In the genomic region with DNA sequence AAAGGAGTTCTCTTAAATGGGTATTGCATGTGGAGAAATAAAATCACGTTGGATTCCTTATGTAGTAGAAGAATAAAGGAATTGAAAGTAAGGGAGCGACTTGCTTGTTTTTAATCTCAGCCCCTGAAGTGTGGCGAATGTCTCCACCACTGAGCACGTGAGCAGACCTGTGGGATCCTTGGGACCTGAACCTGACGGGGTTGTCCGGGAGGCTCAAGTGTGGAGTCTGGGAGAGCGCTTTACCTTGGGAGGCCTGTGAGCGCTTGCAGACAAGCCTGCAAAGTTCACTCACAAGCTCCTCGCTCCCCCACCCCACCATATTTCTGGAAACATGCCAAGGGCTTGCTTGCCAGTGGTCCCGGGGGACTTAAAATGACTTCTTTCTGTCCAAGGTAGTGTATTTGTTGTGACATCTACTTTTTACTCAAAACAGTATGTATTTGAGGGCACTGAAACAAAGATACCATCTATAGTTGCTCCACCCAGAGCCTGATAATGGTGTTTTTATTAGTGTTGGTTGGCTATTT, we compare ENCODE assay signal across 17 mouse cellular contexts.
DNase-seq lines count a peak whose midpoint lies in the region; ATAC-seq lines count a peak whose summit lies in the region.
"Had no signal": no experiment of that assay in that cellular context is flagged by ENCODE, and none has a peak within 500 bp of the region (broad histone marks: within the 10 kb centered on the region; RNA-seq: fewer than 3 reads in every experiment).

No protein-coding gene starts in this region.

- H3K9me3 ChIP-seq in hindbrain, embryonic 13.5 days, result no peaks in the 10 kb centered on the region
- H3K9me3 ChIP-seq in hindbrain, embryonic 10.5 days, result no peaks in the 10 kb centered on the region
- no peaks in the 10 kb centered on the region for H3K9me3 ChIP-seq in midbrain, embryonic 14.5 days (ENCODE audit: control insufficient read depth, low read length)
- no peaks in the 10 kb centered on the region for H3K9me3 ChIP-seq in midbrain, embryonic 16.5 days (replicated peaks; ENCODE audit: control insufficient read depth, low read length, poor library complexity, severe bottlenecking)
- H3K9me3 ChIP-seq in embryonic facial prominence, embryonic 15.5 days (replicated peaks), result no peaks in the 10 kb centered on the region
- H3K9me3 ChIP-seq: liver, embryonic 13.5 days; megakaryocyte, embryonic 14.5 days had no signal

- H3K36me3 ChIP-seq in hindbrain, embryonic 13.5 days, result peaks cover 4% of the 10 kb centered on the region
- peaks cover 4% of the 10 kb centered on the region for H3K36me3 ChIP-seq in hindbrain, embryonic 10.5 days
- peaks cover 3% of the 10 kb centered on the region; the same call in 1 of the 2 replicates for H3K36me3 ChIP-seq in midbrain, embryonic 14.5 days (ENCODE audit: control insufficient read depth, insufficient read depth, low read length)
- H3K36me3 ChIP-seq in midbrain, embryonic 16.5 days (ENCODE audit: control insufficient read depth, insufficient read depth, low read length), result no peaks in the 10 kb centered on the region
- no peaks in the 10 kb centered on the region for H3K36me3 ChIP-seq in embryonic facial prominence, embryonic 15.5 days
- H3K36me3 ChIP-seq: liver, embryonic 13.5 days had no signal

- no peak overlapping the region for H3K4me2 ChIP-seq in hindbrain, embryonic 13.5 days
- H3K4me2 ChIP-seq in midbrain, embryonic 14.5 days (ENCODE audit: low read length), result no peak overlapping the region
- H3K4me2 ChIP-seq in midbrain, embryonic 16.5 days (ENCODE audit: low read length), result no peak overlapping the region
- no peak overlapping the region for H3K4me2 ChIP-seq in embryonic facial prominence, embryonic 15.5 days (replicated peaks)
- H3K4me2 ChIP-seq: liver, embryonic 13.5 days had no signal

- H3K4me1 ChIP-seq in hindbrain, embryonic 13.5 days (replicated peaks), result peaks cover 25% of the 10 kb centered on the region
- peaks cover 13% of the 10 kb centered on the region for H3K4me1 ChIP-seq in hindbrain, embryonic 10.5 days (replicated peaks)
- H3K4me1 ChIP-seq in midbrain, embryonic 14.5 days (ENCODE audit: control insufficient read depth, insufficient read depth, low read length), result 0 out of 2 replicates have a peak, but pooled peaks cover 7% of the 10 kb centered on the region
- H3K4me1 ChIP-seq in midbrain, embryonic 16.5 days (ENCODE audit: control insufficient read depth, insufficient read depth, low read length), result peaks cover 18% of the 10 kb centered on the region
- H3K4me1 ChIP-seq in embryonic facial prominence, embryonic 15.5 days, result peaks cover 10% of the 10 kb centered on the region

- H3K9ac ChIP-seq in hindbrain, embryonic 13.5 days, result 0 out of 2 replicates have a peak overlapping the region, but pooled peaks have one; percentile 35
- no peak overlapping the region for H3K9ac ChIP-seq in midbrain, embryonic 14.5 days (replicated peaks; ENCODE audit: low read length)
- H3K9ac ChIP-seq in midbrain, embryonic 16.5 days (ENCODE audit: low read depth, low read length), result no peak overlapping the region
- no peak overlapping the region for H3K9ac ChIP-seq in embryonic facial prominence, embryonic 15.5 days
- H3K9ac ChIP-seq: liver, embryonic 13.5 days had no signal

- no peaks in the 10 kb centered on the region for H3K27me3 ChIP-seq in hindbrain, embryonic 13.5 days
- H3K27me3 ChIP-seq in hindbrain, embryonic 10.5 days (ENCODE audit: insufficient read depth, poor library complexity, severe bottlenecking), result no peaks in the 10 kb centered on the region
- no peaks in the 10 kb centered on the region for H3K27me3 ChIP-seq in midbrain, embryonic 14.5 days (ENCODE audit: control insufficient read depth, insufficient read depth, low read length)
- no peaks in the 10 kb centered on the region for H3K27me3 ChIP-seq in midbrain, embryonic 16.5 days (ENCODE audit: control insufficient read depth, insufficient read depth, low read depth, low read length)
- H3K27me3 ChIP-seq in embryonic facial prominence, embryonic 15.5 days, result no peaks in the 10 kb centered on the region
- H3K27me3 ChIP-seq: liver, embryonic 13.5 days; megakaryocyte, embryonic 14.5 days; Patski had no signal

- 69% methylated on average over 10 of the region's 10 CpGs for WGBS in hindbrain, embryonic 13.5 days
- WGBS in hindbrain, embryonic 10.5 days, result 90% methylated on average over 10 of the region's 10 CpGs
- 68% methylated on average over 10 of the region's 10 CpGs for WGBS in midbrain, embryonic 14.5 days
- 72% methylated on average over 10 of the region's 10 CpGs for WGBS in midbrain, embryonic 16.5 days
- 46% methylated on average over 10 of the region's 10 CpGs for WGBS in embryonic facial prominence, embryonic 15.5 days

- no peak for ATAC-seq in cerebellum, adult (ENCODE audit: insufficient number of reproducible peaks, low FRiP score, low TSS enrichment)
- ATAC-seq in hindbrain, embryonic 13.5 days (ENCODE audit: low FRiP score), result 0 out of 2 replicates have a peak, but pooled peaks have one; percentile 44
- no peak for ATAC-seq in midbrain, embryonic 14.5 days (ENCODE audit: low FRiP score, low TSS enrichment)
- no peak for ATAC-seq in midbrain, embryonic 16.5 days
- no peak for ATAC-seq in embryonic facial prominence, embryonic 15.5 days (ENCODE audit: insufficient number of reproducible peaks, low FRiP score, low TSS enrichment, low read depth)
- ATAC-seq: inflammation-experienced regulatory T-cells, adult 6 months; lung, postnatal 0 days; Patski had no signal

- no peak overlapping the region for H3K27ac ChIP-seq in hindbrain, embryonic 13.5 days
- H3K27ac ChIP-seq in hindbrain, embryonic 10.5 days, result no peak overlapping the region
- no peak overlapping the region for H3K27ac ChIP-seq in midbrain, embryonic 14.5 days (replicated peaks; ENCODE audit: low read depth, low read length)
- H3K27ac ChIP-seq in midbrain, embryonic 16.5 days (ENCODE audit: low read length), result no peak overlapping the region
- H3K27ac ChIP-seq in embryonic facial prominence, embryonic 15.5 days (replicated peaks), result 0 out of 2 replicates have a peak overlapping the region, but pooled peaks have one; percentile 45
- H3K27ac ChIP-seq: kidney, postnatal 0 days; liver, embryonic 13.5 days had no signal

- DNase-seq in cerebellum, postnatal 14 days, result peak; percentile 46 to 57
- no peak for DNase-seq in hindbrain, embryonic 10.5 days (ENCODE audit: low spot score)
- DNase-seq in midbrain, embryonic 14.5 days, result peak; percentile 68
- no peak for DNase-seq in ovary, postnatal 10 days (ENCODE audit: low spot score)
- DNase-seq: gastrocnemius, postnatal 36 days; liver, embryonic 13.5 days; right cerebral cortex, postnatal 25 days had no signal

- H3K4me3 ChIP-seq in hindbrain, embryonic 13.5 days, result no peak overlapping the region
- H3K4me3 ChIP-seq in hindbrain, embryonic 10.5 days, result no peak overlapping the region
- H3K4me3 ChIP-seq in midbrain, embryonic 14.5 days (replicated peaks; ENCODE audit: low read depth, low read length), result no peak overlapping the region
- no peak overlapping the region for H3K4me3 ChIP-seq in midbrain, embryonic 16.5 days (ENCODE audit: low read depth, low read length)
- no peak overlapping the region for H3K4me3 ChIP-seq in embryonic facial prominence, embryonic 15.5 days (replicated peaks)
- H3K4me3 ChIP-seq: liver, embryonic 13.5 days; megakaryocyte, embryonic 14.5 days; myocyte had no signal

Comparison
In these comparisons a context has a peak if more than half of its experiments do, and no peak if none do; other contexts are left out.
1. DNase-seq: peak in cerebellum, postnatal 14 days (2 of 2) and midbrain, embryonic 14.5 days (single experiment); none in hindbrain, embryonic 10.5 days (single experiment) and ovary, postnatal 10 days (single experiment).